Mouse (Mus musculus) adipocyte (in vitro differentiated cells): ENCODE results near the gene Smc1b.
A peak's percentile ranks its signal among the peaks of the same experiment; 100 is the strongest.

Source experiments
- DNase-seq: peaks from one replicate; pipeline ENCODE4 v3.0.0-alpha.2; 2016; ENCODE audit warnings: low spot score

The Smc1b gene

DNA sequence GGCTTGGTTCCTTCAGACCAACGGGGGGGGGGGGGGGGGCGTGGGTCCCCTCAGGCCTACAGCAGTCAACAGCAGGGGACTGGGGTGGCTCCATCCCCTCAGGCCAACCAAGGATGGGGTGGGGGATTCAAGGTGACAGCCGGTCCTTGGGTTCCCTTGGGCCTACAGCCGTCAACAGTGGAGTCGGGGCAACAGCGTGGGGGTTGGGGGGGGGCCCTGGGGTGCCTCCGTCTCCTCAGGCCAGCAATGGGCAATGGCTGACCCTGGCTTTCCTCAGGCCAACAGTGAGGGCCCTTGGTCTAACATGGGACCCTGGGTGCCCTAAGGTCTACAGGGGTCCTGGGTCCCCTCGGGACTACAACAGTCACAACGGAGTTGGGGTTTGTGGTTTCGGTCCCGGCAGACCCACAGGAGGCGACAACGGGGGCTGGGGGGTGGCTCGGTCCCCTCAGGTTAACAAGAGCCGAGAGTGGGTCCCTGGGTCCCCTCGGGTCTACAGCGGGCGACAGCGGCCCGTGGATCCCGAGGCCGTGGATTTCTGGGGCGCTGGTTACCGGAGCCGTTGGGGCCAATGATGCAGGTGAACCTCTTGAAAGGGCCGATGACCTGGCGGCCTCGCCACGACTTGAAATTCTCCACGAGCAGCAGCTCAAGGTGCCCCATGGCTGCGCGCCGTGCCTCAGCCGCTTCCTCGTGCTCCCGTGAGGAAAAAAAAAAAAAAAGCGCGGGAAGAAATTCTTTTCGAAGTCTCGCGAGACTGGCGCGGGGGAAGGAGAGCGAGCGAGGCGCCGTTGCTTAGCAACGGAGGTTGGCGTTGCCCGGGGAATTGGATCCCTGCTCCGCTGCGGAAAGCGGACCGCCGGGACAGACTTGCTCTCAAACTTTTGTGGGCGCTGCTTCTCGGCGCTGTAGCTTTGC is at the start of gene Smc1b, which contains the start of gene Ribc2:
TSS of gene Smc1b (minus strand) at position 690 of the 918 bp plus-strand sequence.
TSS of gene Ribc2 (plus strand) at position 804 of the 918 bp plus-strand sequence.
- DNase-seq, result no peak

DNA sequence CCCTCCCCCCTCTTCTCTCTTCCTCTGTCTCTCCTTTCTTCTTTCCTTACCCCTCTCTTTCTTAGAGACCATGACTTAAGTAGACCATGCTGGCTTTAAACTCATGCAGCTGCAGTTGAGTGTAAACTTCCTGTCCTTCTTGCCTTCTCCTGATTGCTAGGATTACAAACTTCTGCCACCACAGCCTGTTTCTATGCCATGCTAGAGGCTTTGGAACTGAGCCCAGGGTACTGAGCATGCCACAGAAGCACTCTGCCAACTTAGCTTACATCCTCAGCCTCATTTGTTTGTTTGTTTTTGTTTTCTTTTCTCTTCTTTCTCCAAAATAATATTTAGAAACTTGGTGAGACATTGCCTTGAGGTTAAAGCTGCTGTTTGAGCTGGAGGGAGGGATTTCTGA is 48.6 kb upstream of the Smc1b start:
- peak; percentile 54 for DNase-seq

DNA sequence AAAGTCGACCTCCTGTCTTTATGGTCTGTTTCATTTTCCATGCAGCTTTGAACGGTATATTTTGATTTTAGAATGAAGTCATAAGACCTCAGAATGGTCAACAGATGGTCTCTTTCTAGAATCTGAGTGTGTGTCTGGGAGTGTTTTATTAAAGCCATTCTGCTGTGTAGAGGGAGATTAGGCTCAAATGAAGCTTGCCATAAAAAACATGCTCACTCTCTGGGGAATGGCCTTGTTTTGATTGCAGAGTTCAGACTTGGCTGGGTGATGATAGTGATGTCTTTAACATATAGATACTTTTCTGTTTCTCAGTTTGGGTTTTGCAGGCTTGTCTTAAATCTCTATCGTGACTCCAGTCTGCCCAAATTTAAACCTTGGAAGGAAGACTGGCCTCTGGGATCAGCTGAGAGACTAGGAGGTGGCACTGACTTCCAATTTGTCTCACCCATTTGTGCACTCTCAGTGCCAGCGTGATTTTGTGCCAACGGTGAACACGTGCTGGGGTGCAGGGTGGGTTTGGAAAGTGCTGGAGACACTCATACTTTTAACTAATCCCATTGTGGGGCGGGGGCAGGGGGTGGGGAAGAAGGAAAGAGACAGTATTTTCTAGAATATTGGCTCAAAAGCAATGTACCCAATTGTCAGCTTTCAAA is 47.9 kb upstream of the Smc1b start:
- peak; percentile 8 for DNase-seq

DNA sequence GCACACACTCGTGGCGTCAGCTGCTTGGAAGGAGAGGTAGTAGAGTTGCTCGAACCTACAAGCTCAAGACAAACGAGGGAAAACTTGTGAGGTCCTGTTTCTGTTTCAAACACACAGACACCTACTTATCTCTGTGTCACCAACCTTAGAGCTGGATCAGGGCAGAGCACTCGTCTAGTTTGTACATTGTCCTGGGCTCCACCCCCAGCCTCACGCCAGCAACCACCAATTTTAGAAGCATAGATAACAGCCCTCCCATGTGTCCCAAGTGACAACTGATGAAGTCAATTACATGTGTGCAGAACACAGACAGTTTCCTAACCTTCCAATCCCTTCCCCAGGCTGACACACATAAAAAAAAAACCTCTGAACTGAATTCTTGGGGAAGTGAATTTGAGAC is 46.4 kb upstream of the Smc1b start:
- no peak for DNase-seq

DNA sequence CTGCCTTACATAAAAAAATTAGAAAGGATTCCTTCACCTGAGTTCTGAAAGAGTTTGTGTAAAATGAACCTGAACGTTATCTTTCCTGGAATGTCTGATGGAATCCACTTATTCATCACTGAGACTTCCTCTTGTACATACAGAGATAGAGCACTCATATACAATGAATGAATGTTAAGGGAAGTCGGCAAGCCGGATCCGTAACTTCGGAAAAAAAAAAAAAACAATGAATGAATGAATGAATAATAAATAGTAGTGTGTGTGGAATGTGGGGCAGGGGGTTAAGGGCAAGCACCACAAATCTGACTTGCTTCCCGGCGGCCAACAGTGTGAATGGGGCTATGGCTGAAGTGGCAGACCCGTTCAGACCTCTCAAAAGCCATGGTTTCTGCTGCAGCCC is 45.8 kb upstream of the Smc1b start:
- DNase-seq, result peak; percentile 89

DNA sequence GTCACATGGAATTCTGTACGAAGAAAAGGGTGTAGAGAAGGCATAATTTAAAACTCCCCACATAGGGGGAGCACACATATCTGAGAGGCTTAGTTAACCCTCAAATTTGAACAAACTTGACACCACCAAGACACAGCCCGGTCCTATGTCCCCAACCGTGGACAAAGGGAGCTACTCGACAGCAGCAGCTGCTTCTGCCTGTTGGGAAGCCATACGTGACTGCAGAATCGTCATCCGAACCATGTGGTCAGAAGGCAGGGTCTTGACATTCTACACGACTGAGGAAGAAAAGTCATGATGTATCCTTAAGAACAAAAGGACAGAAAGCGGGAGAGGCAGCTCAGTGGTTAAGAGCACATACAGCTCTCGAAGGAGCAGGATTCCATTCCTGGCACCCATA is 42.3 kb upstream of the Smc1b start:
- no peak for DNase-seq

DNA sequence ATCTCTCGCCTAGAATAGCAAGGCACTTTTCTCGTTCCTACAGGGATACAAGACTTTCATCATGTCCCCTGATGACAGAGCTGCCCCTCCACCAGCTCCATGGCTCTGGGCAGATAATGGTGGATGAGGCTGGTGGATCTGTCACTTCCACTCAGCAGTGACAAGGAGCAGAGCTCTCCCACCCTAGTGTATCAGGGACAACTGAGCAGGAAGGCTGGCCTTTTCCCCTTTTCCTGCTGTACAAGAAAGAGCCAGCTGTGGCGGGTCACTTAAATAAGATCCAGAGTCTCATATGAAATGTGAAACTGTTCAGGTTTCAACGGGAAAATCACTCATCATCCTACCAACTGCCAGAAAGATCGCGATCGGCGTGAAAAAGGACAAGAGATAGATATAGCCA is 41.7 kb upstream of the Smc1b start:
- DNase-seq, result no peak

DNA sequence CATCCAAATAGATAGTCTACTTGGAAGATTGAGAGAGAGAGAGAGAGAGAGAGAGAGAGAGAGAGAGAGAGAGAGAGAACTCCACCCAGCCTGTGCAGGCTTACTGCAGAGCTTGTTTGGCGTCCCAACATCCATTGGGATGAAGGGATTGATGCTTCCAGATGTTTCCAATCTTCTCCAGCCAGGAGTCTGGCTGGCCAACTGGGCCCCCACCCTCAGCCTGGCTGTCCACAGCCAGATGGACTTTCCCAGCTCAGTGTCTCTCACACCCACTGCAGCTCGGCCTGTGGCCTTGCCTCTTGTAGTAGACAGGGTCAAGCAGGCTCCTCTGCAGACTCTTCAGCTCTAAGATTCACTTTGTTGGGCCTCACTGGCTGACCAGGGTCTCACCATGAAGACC is 40.3 kb upstream of the Smc1b start:
- DNase-seq, result no peak

DNA sequence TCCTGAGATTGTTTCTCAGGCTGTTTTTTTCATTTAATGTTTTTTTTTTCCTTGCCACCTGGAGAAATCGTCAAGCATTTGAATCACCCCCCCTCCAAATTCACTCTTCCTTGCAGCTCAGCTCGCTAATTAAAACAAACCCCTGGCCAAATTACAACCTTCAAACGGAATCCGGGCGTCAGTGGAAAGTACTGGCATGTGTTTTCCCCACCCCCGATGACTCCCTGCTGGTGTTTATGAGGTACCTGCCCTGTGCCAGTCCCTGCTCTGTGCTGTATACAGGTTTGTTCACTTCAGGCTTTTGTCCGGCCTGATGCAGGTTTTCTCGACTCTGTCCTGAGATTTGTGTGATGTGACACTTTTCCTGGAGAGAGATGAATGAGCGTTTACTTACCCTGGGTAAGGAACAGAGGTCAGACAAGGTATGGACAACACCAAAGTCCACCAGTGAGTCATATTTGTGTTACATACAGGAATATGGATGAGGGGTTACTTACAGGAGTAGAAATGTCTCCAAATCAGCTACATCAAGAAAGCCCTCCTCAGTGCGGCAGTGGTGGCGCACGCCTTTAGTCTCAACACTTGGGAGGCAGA is 35.4 kb upstream of the Smc1b start:
- DNase-seq, result no peak

DNA sequence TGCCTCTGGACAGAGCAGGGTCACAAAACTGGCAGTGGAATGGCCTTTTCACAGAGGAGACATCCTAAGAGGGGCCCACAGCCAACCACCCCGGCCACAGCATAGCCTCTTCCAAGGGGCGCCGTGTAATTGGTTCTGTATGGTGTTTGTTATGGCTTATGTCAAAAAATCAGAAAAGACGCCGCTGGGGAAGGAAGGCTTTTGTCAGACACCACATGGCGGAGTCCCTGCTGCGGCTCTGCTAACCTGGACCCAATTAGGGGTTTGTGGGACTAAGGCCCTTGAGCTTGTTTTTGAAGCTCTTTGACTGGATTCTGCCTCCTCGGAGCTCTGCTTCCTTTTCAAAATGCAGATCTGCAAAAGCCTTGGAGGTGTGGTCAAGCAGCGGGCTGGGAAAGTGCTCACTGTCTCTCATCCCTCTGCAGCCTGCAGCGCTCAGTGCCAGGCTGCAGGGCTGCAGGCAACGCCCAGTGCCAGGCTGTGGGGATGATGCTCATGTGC is 34.7 kb upstream of the Smc1b start:
- no peak for DNase-seq

DNA sequence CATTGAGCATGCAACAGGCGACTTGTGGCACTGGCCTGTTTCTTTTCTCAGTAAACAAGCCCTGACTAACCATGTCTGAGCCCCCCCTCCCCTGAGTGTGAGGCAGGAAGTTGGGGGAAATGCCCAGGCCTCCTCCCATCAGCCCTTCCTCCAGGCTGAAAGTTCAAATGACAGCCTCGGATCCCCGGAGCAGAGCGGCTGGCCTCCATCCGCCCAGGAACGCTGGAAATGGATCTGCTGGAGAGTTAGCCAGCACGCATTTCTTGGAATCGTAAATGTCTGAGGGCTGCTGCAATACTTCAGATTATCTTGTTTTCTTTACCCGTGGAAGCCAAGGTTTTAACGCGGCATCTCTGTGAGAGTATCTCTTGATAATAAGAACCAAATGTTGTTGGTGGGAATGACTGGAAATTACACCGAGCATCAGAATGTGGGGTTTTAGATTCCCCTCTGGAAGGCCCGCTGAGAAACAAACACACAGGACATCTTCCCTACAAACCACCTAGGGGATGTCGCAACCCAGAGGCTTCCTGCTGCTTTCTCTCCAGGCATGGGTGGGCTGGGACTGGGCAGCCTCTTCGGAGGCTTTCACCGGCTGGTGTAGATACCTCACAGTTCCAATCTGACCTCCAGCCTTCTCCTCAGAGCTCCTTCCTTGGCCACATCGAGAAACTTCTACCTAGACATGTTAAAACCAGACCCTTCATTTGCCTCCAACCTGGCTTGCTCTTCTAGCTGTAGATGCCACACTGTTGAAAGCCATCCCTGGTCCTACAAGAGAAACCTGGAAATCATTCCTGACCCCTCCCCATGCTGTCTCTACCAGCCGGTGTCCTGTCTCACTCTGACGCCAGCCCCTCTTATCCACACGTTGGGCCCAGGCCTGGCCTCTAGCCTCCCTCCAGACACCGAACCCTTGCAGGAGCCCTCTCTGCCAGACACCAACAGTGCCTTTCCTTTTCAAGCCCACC is 31.2 kb upstream of the Smc1b start:
- peak; percentile 9 for DNase-seq

DNA sequence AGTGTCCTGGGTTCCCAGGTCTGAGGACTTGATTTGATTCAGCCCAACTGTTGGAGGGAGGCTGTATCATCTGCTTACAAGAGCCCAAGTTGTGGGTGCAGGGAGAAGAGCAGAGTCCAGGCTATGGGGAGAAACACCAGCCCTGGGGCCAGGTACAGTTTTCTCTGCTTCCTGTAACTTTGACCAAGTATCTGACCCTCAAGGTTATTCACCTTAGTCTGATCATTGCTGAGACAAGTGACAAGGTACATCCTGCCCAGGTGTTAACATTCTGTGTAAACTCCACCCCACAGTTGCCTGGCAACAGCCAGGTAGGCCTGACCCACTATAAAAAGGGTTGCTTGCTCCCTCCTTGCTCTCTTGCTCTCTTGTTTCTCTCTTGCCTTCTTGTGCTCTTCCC is 29.7 kb upstream of the Smc1b start:
- no peak for DNase-seq

DNA sequence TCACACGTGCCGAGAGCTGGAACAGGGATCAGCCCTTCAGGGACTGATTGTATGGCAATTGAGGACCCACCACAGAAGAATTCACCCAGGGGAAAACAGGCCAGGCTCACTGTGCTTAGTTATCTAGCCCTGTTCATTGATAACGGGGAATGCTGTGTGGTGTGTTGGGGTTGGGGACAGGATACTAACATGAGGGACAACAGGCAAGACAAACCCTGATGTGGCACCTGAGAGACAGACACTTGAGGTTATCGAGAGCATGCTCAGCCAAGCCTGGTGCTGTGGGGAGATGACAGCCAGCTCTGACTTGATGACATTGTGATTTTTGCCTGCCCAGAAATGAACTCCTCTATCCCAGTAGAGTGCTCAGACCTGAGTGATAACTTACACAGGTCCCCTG is 24.4 kb upstream of the Smc1b start:
- DNase-seq, result no peak

DNA sequence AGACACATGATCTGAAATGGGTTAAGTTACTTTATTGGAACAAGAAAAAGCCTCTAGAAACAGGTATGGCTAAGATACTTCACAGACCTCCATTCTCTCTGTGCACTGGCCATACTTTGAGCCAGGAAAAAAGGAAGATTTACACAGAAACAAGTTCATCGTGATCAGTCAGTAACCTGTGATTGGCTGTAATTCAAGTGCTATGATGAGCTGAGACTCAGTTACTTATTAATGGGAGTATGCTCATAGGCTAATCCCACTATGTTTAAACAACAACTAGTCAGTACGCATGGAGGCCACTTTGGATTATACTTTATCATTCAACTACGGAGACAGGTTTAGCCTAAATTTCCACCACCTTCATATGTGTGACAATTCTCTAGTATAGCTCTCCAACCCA is 22.3 kb upstream of the Smc1b start:
- no peak for DNase-seq

DNA sequence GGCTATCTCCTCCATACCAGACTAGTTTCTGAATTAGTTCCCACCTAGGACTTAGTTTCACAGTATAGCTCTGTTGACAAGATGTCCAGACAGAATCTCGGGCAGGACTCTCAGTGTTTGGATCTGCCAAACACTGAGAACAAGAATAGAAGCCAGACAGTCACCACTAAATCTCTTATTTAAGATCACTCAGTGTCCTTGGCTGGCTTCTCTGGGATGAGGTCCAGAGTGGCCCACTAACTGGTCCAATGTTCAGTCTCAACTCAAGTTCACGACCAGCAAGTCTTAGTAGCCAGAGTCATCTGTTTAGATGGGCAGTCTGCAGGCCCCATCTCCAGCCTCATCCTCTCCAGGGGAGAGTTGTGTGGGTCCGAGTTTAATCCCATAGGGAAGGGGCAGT is 20.8 kb upstream of the Smc1b start:
- peak; percentile 7 for DNase-seq

DNA sequence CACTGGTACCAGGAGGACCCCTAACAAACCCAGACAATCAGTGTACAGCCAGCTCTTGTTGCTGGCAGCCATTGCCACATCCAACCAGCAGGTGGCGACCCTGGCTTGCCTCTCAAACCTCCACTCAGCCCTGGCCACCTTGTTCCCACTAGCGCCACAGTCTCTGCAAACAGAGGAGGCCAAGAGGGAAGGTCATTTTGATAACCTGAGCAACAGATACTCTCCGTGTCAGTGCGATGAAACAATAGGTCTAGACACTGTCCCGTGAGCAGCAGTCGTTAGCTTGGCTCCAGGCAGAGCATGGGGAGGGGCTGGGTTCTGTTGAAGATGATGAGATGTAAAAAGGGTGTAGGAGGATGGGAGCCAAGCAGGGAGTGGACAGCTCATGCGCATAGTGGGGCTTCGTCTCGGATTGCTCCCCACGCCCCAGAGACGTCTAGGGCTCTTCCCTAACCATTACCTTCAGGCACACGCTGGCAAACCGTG is 19.7 kb upstream of the Smc1b start:
- DNase-seq, result peak; percentile 73

DNA sequence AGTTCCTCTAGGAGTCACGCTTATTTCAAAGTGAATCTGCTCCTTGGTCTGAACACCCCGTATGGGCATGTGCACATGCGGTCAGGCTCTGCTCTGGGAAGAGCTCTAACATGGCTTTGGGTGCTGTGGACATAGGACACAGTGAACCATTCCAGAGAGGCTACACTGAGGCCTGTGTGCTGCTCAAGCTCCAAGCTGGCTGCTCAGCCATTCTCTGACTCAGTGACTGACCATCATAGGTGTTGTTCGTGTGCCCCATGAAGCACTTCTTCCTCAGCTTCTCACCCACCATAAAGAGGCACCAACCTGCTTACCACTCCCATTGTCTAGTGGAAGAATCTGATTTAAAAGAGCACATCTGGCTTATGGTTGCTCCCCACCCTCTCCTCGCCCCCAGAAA is 12.5 kb upstream of the Smc1b start:
- DNase-seq, result no peak

DNA sequence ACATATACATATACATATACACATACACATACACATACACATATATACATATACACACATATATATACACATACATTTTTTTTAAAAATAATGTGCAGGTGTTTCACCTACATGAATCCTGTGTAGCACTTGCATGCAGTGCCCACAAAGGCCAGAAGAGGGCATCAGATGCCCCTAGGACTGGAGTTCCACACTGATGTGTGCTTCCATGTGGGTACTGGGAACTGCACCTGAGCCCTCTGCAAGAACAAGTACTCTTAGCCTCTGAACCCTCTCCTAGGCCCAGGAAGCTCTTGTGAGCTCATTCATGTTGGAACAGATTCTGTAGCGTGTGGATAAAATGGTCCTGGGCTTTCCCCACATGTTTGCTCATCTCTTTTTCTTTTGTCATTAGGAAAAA is 12.0 kb upstream of the Smc1b start:
- no peak for DNase-seq

DNA sequence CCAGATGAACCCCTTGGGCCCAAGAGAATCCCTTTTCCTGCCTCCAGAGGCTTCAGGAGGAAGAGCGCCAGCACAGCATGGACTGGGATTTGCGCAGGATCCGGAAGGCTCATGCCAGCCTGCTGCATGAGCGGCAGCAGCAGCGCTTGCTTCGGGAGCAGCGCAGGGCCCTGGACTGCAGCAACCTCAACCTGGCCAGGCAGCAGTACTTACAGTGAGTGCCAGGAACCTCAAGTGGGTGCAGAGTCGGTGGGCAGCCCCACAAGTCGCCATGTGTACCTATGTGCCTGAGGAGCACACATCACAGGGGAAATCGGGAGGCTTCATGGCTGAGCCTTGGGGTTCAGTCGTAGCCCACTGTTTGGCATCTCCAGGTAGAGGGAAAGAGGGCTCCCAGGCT is 11.4 kb upstream of the Smc1b start:
- no peak for DNase-seq

DNA sequence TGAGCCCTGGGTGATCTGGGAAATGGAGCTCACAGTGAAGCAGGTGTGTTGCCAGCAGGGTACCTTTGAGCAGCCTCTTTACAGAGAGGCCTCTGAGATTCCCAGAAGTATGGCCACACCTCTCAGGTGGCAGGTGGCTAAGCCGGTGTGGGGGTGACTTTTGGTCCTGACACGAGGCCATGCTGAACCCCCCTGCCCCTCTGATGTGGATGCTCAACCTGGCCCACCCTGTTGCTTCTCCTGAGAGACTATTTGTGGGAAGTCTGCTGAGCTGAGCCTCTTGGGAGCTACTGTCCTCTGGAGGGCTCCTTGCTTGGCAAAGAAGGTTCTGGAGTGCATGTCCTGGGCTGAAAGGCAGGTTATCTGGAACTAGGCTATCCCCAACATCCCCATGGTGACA is 10.7 kb upstream of the Smc1b start:
- DNase-seq, result no peak

DNA sequence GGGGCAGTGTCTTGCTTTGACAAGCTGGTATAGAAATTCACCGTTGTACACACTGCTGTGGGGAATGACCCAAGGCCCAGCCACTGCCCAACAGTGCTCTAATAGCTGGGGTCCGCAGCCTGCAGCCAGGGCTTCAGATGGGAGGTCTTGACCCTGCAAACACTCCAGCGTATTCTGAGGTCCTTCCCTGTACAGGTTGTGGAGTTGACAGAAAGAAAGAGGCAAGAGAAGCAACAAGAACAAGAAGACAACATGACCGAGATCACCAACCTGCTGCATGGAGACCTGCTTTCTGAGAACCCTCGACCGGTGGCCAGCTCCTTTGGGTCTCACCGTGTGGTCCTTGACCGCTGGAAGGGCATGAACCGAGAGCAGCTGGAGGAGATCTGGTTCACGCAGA is 9.5 kb upstream of the Smc1b start:
- no peak for DNase-seq

DNA sequence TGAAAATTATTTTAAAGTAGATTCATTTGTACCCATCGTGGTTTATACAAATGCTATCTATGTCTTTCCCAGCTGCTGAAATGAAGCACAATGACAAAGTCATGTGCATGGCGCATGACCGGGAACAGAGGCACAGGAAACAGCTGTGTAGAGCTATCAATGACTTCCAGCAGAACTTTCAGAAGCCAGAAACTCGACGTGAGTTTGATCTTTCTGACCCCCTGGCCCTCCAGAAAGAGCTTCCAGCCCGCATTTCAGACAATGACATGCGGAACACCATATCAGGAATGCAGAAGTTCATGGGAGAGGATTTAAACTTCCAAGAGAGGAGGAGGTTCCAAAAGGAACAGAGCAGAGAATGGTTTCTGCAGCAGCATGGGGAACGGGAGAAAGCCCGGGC is 3.4 kb upstream of the Smc1b start:
- DNase-seq, result no peak
